Mouse (Mus musculus) liver, embryonic 16.5 days (tissue): ENCODE results near the gene Gmip. TPM values are rescaled to one million over a fixed set of nuclear protein-coding genes. Genes with fewer than 3 reads are reported as not detected.

Experiments
- ATAC-seq: fragments of 200-750 bp; cut with Nextera tagmentation; 2 replicates; pipeline ENCODE4 v1.8.0; 2017; ENCODE audit warnings: low read depth, mild to moderate bottlenecking, moderate number of reproducible peaks, moderate library complexity
- H3K27ac ChIP-seq: fragments of 300-500 bp; sonication (generic); 2 replicates; pipeline ENCODE4 v1.5.1; 2014; ENCODE audit warnings: mild to moderate bottlenecking, low read length
- H3K27me3 ChIP-seq: fragments of 300-500 bp; sonication (generic); 2 replicates; pipeline ENCODE4 v1.6.1; 2014; ENCODE audit warnings: low read depth, low read length, mixed read lengths; ENCODE audit not compliant: control insufficient read depth, insufficient read depth
- H3K36me3 ChIP-seq: fragments of 300-500 bp; sonication (generic); 2 replicates; pipeline ENCODE4 v1.6.1; 2014; ENCODE audit warnings: mild to moderate bottlenecking; ENCODE audit not compliant: control insufficient read depth, insufficient read depth
- H3K4me1 ChIP-seq: fragments of 300-500 bp; sonication (generic); 2 replicates; pipeline ENCODE4 v1.6.1; 2014; ENCODE audit warnings: low read depth, low read length, mixed read lengths; ENCODE audit not compliant: control insufficient read depth
- H3K4me2 ChIP-seq: fragments of 300-500 bp; sonication (generic); 2 replicates; pipeline ENCODE4 v1.6.1; 2014; ENCODE audit warnings: low read depth, low read length, mixed read lengths
- H3K4me3 ChIP-seq: fragments of 300-500 bp; sonication (generic); 2 replicates; pipeline ENCODE4 v1.5.1; 2014; ENCODE audit warnings: low read depth, mild to moderate bottlenecking, low read length
- H3K9ac ChIP-seq: fragments of 300-500 bp; sonication (generic); 2 replicates; pipeline ENCODE4 v1.6.1; 2014; ENCODE audit warnings: low read depth, low read length
- H3K9me3 ChIP-seq: fragments of 300-500 bp; sonication (generic); replicated peaks from 2 replicates; pipeline ENCODE4 v1.6.1; 2016; ENCODE audit warnings: low read length; ENCODE audit not compliant: control insufficient read depth
- WGBS: fragments of 180-500 bp; shearing (Covaris S2); extraction: QIAGEN DNeasy Blood & Tissue Kit; methylation state at CpG from one replicate; pipeline ENCODE4 v1.1.7; 2014; ENCODE audit not compliant: insufficient replicate concordance; 5-methylcytosine and 5-hydroxymethylcytosine counted together
- polyA plus RNA-seq: library from polyadenylated mRNA; unstranded; fragments of >200 nt; fragmentation: Nextera tagmentation; extraction: Ambion mirVana; gene quantifications from 2 replicates; pipeline ENCODE4 v1.2.1, GENCODE M21; 2015

Gene Gmip
- polyA plus RNA-seq, 1 experiment from 2014 or later = 7.0 TPM

DNA sequence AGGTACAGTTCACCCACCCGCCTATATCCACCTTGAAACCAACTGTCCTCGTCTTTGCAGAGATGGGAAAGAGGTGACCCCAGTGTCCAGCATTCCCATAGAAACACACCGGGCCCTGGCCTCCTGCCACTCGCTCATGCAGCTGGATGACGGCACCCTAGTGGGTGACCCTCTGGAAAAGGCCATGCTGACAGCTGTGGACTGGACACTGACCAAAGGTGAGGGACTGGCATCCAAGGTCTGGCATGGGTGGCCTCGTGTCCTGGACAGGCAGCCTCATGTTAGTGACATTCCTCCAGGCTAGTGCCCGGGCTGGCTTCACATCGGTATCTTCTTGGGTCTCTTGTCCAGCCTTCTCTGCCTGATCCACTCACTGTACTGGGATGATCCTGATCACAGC is 9.2 kb upstream of the Gmip start:
- H3K36me3 ChIP-seq = peaks cover 81% of the 10 kb centered on the region
- no peak for ATAC-seq
- H3K9ac ChIP-seq = no peak overlapping the region
- no peaks in the 10 kb centered on the region for H3K4me1 ChIP-seq
- no peaks in the 10 kb centered on the region for H3K27me3 ChIP-seq
- H3K27ac ChIP-seq = no peak overlapping the region
- no peak overlapping the region for H3K4me3 ChIP-seq
- no peaks in the 10 kb centered on the region for H3K9me3 ChIP-seq
- WGBS = 78% methylated on average over 8 of the region's 8 CpGs
- H3K4me2 ChIP-seq = no peak overlapping the region

DNA sequence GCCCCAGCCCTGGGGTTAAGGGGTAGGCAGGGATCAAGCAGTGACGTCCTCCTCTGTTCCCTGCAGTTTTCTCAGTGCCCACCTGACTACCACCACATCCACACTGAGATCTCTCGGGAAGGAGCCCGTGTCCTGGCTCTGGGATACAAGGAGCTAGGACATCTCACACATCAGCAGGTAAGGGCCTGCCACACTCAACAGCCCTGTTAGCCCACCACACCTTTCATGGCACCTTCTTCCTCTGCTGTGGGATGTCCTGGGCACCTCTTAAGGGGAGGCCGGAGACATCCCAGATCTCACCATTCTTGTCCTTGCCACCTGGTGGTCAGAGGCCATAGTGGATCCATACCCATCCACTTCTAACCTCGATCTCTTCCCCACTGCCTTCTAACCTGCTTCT is 8.5 kb upstream of the Gmip start:
- no peak for ATAC-seq
- Histone ChIP-seq H3K4me1 (no peaks in the 10 kb centered on the region), H3K4me2 (no peak overlapping the region), H3K4me3 (no peak overlapping the region), H3K9ac (no peak overlapping the region), H3K36me3 (peaks cover 79% of the 10 kb centered on the region), H3K27ac (no peak overlapping the region), H3K9me3 (no peaks in the 10 kb centered on the region), H3K27me3 (no peaks in the 10 kb centered on the region)
- WGBS = 89% methylated on average over 5 of the region's 5 CpGs

DNA sequence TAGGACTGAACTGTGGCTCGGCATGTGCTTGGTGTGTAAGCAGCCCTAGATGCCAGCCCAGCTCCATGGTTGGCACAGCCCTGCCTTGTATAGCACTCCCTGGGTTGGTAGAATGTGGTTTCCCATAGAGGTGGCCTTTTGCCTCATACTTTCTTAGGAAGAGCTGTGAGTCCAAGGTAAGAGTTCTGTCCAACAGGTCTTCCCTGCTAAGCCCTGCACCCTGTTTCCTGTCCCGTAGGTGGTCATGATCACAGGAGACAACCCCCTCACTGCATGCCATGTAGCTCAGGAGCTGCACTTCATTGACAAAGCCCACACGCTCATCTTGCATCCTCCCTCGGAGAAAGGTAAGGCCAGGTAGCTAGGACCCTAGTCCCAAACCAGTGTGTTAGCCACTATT is 6.7 kb upstream of the Gmip start:
- WGBS = 84% methylated on average over 4 of the region's 4 CpGs
- no peak overlapping the region for H3K27ac ChIP-seq
- no peak overlapping the region for H3K4me2 ChIP-seq
- H3K27me3 ChIP-seq = no peaks in the 10 kb centered on the region
- ATAC-seq = no peak
- H3K36me3 ChIP-seq = peaks cover 87% of the 10 kb centered on the region
- H3K4me3 ChIP-seq = no peak overlapping the region
- no peak overlapping the region for H3K9ac ChIP-seq
- no peaks in the 10 kb centered on the region for H3K4me1 ChIP-seq
- H3K9me3 ChIP-seq = no peaks in the 10 kb centered on the region

- Histone ChIP-seq H3K9me3 (no peaks in the 10 kb centered on the region), H3K9ac (no peak overlapping the region), H3K36me3 (peaks cover 87% of the 10 kb centered on the region), H3K27me3 (no peaks in the 10 kb centered on the region), H3K4me1 (no peaks in the 10 kb centered on the region), H3K4me2 (no peak overlapping the region), H3K27ac (no peak overlapping the region), H3K4me3 (no peak overlapping the region)
- ATAC-seq = no peak
These were observed 6.3 kb upstream of the Gmip start for GRCm38 (mm10) chr8:69802216-69802615.

DNA sequence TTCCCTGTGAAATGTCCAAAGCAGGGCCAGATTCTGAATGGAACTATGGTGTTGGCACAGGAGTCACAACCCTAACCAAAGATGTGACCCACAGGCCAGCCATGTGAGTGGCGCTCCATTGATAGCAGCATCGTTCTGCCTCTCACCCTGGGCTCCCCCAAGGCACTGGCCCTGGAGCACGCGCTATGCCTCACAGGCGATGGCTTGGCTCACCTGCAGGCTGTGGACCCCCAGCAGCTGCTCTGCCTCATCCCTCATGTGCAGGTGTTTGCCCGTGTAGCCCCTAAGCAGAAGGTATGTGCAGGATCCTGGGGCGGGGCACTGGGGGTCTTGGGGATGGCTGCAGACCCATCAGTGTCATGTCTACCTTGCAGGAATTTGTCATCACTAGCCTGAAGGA is 5.1 kb upstream of the Gmip start:
- H3K4me3 ChIP-seq = no peak overlapping the region
- H3K4me1 ChIP-seq = 0 out of 2 replicates have a peak, but pooled peaks cover 1% of the 10 kb centered on the region
- ATAC-seq = no peak
- no peak overlapping the region for H3K9ac ChIP-seq
- H3K4me2 ChIP-seq = no peak overlapping the region
- no peaks in the 10 kb centered on the region for H3K9me3 ChIP-seq
- no peak overlapping the region for H3K27ac ChIP-seq
- H3K27me3 ChIP-seq = no peaks in the 10 kb centered on the region
- peaks cover 82% of the 10 kb centered on the region for H3K36me3 ChIP-seq
- 86% methylated on average over 7 of the region's 7 CpGs for WGBS

GRCm38 (mm10) chr8:69804537-69804936 is 3.9 kb upstream of the Gmip start:
- Histone ChIP-seq H3K4me2 (no peak overlapping the region), H3K4me1 (peaks cover 9% of the 10 kb centered on the region), H3K27ac (no peak overlapping the region), H3K9me3 (no peaks in the 10 kb centered on the region), H3K4me3 (no peak overlapping the region), H3K36me3 (peaks cover 71% of the 10 kb centered on the region), H3K9ac (no peak overlapping the region), H3K27me3 (no peaks in the 10 kb centered on the region)
- no peak for ATAC-seq
- WGBS = 83% methylated on average over 6 of the region's 6 CpGs

GRCm38 (mm10) chr8:69805086-69805485 is 3.4 kb upstream of the Gmip start:
- peaks cover 9% of the 10 kb centered on the region for H3K4me1 ChIP-seq
- H3K9ac ChIP-seq = no peak overlapping the region
- WGBS = 86% methylated on average over 10 of the region's 10 CpGs
- no peak for ATAC-seq
- H3K27me3 ChIP-seq = no peaks in the 10 kb centered on the region
- H3K4me2 ChIP-seq = no peak overlapping the region
- no peak overlapping the region for H3K27ac ChIP-seq
- no peaks in the 10 kb centered on the region for H3K9me3 ChIP-seq
- no peak overlapping the region for H3K4me3 ChIP-seq
- H3K36me3 ChIP-seq = peaks cover 66% of the 10 kb centered on the region

- no peak overlapping the region for H3K9ac ChIP-seq
- WGBS = 88% methylated on average over 9 of the region's 9 CpGs
- no peak overlapping the region for H3K27ac ChIP-seq
- H3K4me2 ChIP-seq = no peak overlapping the region
- H3K9me3 ChIP-seq = no peaks in the 10 kb centered on the region
- no peaks in the 10 kb centered on the region for H3K27me3 ChIP-seq
- H3K36me3 ChIP-seq = peaks cover 62% of the 10 kb centered on the region
- H3K4me3 ChIP-seq = no peak overlapping the region
- no peak for ATAC-seq
- peaks cover 9% of the 10 kb centered on the region for H3K4me1 ChIP-seq
These were observed 3.0 kb upstream of the Gmip start for GRCm38 (mm10) chr8:69805491-69805890.

GRCm38 (mm10) chr8:69807236-69807635 is 1.2 kb upstream of the Gmip start:
- Histone ChIP-seq H3K4me2 (no peak overlapping the region), H3K9ac (no peak overlapping the region), H3K27ac (no peak overlapping the region), H3K36me3 (peaks cover 49% of the 10 kb centered on the region), H3K27me3 (no peaks in the 10 kb centered on the region), H3K4me1 (peaks cover 9% of the 10 kb centered on the region), H3K4me3 (no peak overlapping the region), H3K9me3 (no peaks in the 10 kb centered on the region)
- no peak for ATAC-seq
- 80% methylated on average over 5 of the region's 5 CpGs for WGBS
